Mouse (Mus musculus) kidney, postnatal 10 days (tissue): ENCODE measurements around the gene Duxf3.
"Not testable (repeated sequence)": the region's sequence is repeated elsewhere in the genome, so short reads cannot be mapped to it uniquely, and the experiment has no call there.

Experiments
- DNase-seq: peaks from one replicate; pipeline ENCODE4 v3.0.0; 2021; ENCODE audit warnings: mixed read lengths

The Duxf3 gene

GRCm38 (mm10) chr10:58221571-58221970 lies 10.9 kb downstream of the Duxf3 start:
- DNase-seq = not testable (repeated sequence)

- DNase-seq = no peak
Measured at GRCm38 (mm10) chr10:58220726-58221125, 11.7 kb downstream of the Duxf3 start.

GRCm38 (mm10) chr10:58217366-58217765 lies 15.1 kb downstream of the Duxf3 start:
- no peak for DNase-seq

- DNase-seq = no peak
Measured at GRCm38 (mm10) chr10:58215353-58215752, 17.1 kb downstream of the Duxf3 start.

- no peak for DNase-seq
Measured at GRCm38 (mm10) chr10:58214934-58215333, 17.5 kb downstream of the Duxf3 start.

GRCm38 (mm10) chr10:58214497-58214896 lies 18.0 kb downstream of the Duxf3 start:
- DNase-seq = no peak

GRCm38 (mm10) chr10:58212230-58212629 lies 20.2 kb downstream of the Duxf3 start:
- DNase-seq = no peak

GRCm38 (mm10) chr10:58211213-58211612 lies 21.3 kb downstream of the Duxf3 start:
- DNase-seq = no peak

GRCm38 (mm10) chr10:58210514-58210913 lies 22.0 kb downstream of the Duxf3 start:
- no peak for DNase-seq

- DNase-seq = no peak
Measured at GRCm38 (mm10) chr10:58209710-58210467, 22.6 kb downstream of the Duxf3 start.

- no peak for DNase-seq
Measured at GRCm38 (mm10) chr10:58206639-58207404, 25.7 kb downstream of the Duxf3 start.

GRCm38 (mm10) chr10:58205986-58206385 lies 26.5 kb downstream of the Duxf3 start:
- no peak for DNase-seq
